Mouse (Mus musculus): ENCODE results near the gene Zim1. TPM values are rescaled to one million over a fixed set of nuclear protein-coding genes. Genes with fewer than 3 reads are reported as not detected.

Zim1 gene
- total RNA-seq (2021): 10 to 100 TPM; 48.7 to 49.3 TPM
- long read RNA-seq, experiment 1, partial matches to known transcripts: 0 of 4 reads
- long read RNA-seq, experiment 1, other reads (novel, unspliced or antisense): 4 of 4 reads
- long read RNA-seq, experiment 2, partial matches to known transcripts: 0 of 1 reads
- long read RNA-seq, experiment 2, other reads (novel, unspliced or antisense): 1 of 1 reads

DNA sequence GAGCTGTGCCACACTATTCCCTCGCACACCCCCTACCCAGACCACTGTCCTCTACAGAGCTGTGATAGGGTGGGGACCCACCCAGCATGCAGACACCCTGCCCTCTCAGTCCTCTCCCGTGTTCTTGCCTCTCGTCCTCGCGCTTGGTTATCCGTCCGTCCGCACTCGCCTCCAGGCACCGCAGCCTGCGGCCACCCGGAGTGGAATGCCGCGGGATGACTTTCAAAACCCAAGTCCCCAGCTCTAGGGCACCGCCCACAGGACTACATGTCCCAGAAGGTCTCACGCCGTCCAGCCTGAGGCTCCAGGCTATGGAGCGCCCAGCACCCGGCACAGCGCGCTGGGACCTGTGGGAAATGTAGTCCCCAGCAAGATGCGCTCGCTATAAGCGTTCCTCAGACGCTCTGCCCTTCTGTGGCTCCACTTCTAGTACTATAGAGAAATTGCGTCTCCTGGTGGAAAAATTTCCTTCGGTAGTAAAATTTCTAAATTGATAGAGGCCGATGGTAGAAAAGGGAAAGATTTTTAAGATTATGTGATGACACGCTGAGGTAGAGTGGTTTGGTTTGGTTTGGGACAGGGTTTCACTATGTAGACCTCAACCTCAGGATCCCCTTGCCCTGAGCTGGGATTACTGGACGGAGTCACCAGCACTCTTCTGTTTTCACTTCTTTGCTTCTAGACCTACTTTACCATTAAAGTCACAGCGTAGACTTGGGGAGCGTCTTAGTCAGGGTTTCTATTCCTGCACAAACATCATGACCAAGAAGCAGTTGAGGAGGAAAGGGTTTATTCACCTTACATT, at the start of gene Zim1:
Zim1 (minus strand) TSS at position 210 of the 805 bp plus-strand sequence.
- intact Hi-C loops (cut with DNase I; ENCODE audit: low total_unique reads): no loop called here
- DNase-seq: peak; percentile 92

DNA sequence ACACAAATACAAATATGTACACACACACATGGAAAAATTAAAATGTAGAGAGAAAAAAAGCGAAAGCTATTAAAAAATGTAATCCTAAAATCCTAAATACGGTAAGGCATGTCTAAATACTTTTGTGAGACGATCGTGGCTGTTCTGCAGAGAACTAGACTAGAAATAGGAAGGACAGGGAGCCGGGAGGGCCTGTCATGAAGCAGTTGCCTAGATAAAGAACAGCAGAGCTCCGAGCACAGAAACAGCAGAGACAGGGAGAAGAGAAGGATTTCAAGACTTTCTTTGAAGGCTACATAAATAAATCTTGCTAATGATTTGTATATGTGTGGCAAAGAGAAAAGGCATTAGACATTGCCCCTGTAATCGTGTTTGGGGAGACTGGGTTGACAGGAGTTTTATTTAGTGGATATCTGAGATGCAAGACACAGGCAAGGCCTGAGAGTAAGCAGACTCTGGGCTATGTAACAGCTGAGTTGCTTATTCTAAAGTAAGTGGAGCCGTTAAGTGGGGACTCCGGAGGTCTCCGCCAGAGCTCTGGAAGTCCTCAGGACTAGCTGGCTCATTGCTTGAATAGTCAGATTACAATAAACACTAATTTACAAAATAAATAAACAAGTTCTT, 48.1 kb upstream of the Zim1 start:
- DNase-seq: no peak
- intact Hi-C loops (cut with DNase I; ENCODE audit: low total_unique reads): no loop called here

DNA sequence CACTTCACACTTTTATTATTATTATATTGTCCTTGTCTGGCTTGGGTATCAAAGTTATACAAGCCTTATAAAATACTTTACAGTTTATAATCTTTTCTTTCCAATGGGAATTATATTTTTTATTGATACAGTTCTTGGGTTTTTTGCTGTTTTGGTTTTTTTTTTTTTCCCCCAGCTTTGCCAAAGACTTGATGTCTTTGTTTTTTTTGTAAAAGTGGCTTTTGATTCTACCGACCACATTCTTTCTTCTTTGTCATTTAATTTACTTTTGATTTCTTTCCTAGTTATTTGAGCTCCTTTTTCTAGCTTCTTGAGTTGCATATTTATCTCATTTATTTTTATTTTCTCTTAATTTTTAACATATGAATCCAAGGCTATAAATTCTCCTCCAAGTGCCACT, 39.8 kb upstream of the Zim1 start:
- intact Hi-C loops (cut with DNase I; ENCODE audit: low total_unique reads): no loop called here
- DNase-seq: no peak

DNA sequence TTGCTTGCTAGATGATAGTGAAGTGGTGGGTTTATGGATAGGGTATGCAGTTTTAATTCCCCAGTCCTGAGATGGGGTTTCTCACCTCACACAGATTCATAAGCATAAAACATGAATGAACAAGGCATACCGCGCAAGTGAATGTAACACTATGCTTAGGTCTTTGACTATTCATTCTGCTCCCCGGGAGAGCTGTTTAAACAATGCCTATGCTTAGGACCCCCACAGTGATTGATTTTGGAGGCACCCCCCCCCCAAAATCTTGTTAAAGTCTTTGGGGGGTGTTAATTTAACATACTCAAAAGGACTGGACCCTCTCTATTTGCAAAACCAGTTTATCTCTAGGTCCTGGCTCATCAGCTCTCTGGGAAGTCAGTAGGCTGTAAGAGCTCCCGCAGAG, 35.7 kb upstream of the Zim1 start:
- no peak for DNase-seq
- intact Hi-C loops (cut with DNase I; ENCODE audit: low total_unique reads): no loop called here

DNA sequence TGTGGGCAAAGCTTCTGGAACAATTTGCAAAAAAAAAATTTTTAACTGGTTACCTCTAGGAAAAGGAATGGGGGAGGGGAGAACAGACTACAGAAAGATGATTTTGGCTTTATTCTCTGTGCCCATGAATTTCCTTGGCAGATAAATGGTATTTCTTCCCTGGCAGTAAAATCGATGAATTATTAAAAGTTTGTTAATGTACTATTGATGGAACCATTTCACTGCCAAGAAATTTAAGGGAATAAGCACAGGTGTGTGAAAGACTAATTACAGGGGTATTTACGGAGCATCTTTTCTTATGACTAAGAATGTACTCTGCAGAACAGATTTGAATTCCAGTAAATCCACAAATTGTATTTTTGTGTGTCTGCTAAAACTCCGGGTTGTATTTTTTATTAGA, 35.1 kb upstream of the Zim1 start:
- intact Hi-C loops (cut with DNase I; ENCODE audit: low total_unique reads): no loop called here
- DNase-seq: no peak

DNA sequence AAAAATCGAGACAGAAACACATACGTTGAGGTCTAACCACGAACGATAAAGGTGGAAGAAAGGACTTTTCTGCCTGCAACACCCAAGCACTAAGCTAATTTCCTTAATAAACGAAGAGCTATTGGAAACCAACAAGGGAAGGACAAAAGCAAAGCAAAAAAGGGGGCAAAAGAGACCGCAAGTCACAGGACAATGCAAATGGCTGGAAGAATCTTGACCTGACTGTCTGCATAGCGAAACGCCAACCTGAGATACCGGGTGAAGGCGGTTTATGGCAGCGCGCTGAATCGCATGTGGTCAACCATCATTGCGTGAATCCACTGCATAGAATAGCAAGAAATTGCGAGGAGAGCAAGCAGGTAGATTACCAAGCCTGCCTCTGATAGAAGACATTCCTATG, 34.6 kb upstream of the Zim1 start:
- intact Hi-C loops (cut with DNase I; ENCODE audit: low total_unique reads): no loop called here

DNA sequence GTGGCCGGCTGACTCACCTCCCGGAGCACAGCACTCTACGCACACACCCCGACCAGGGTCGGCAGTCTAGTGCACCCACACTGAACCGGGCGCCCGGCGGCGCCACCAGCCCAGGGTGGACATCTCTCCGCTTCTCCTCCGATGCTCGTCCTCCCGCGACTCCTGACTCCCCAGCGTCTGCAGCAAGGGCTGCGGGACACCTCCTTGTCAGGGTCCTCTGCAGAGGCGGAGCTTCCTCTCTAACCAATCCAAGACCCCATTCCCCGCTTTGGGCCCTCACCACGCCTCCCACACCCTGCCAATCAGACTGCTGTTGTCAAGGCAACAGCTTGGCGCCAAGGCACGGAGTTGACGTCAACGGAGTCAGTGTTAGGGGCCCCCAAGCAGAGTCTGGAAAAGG, 34.0 kb upstream of the Zim1 start, which contains the start of the genes Peg3 and Usp29:
Peg3 (minus strand) TSS at position 191 of the 400 bp plus-strand sequence.
Usp29 (plus strand) TSS at position 338 of the 400 bp plus-strand sequence.
- DNase-seq: peak; percentile 89
- intact Hi-C loops (cut with DNase I; ENCODE audit: low total_unique reads): no loop called here

More for the DNA sequence above, 34.6 kb upstream of the Zim1 start:
- no peak for DNase-seq

DNA sequence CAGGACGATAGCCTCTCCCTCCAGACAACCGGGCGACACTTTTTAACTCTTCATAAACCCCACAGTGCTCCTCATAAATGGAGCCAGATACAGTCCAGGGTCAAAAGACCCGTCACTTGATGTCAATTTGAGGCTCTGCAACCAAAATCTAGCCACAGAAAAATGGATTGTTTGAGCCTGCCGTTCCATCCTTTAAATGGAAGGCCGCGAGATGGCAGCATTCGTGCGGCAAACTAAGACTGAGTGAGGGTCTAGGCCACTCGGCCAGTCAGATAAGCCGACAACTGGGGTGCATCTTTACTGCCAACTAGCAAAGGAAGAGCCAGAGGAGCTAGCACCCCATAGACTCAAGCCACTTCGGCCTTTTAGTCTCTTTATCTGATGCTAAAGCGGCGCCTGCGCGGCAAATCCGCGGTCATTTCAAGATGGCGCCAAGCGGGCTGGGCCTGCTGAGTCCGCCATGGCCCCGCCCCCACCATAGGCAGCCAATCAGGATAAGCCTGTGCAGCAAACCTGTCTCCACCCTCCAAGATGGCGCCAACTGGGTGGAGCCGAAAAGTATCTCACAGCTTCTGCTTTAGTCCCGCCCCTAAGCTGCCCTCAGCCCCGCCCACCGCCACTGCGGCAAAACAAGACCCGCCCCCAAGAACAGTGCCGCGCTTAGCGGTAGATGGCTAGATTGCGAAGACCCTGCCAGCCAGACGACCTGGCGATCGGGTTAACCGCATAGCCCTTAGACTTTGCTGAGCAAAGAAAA, 33.0 kb upstream of the Zim1 start:
- DNase-seq: peak; percentile 97
- intact Hi-C loops (cut with DNase I; ENCODE audit: low total_unique reads): no loop called here

DNA sequence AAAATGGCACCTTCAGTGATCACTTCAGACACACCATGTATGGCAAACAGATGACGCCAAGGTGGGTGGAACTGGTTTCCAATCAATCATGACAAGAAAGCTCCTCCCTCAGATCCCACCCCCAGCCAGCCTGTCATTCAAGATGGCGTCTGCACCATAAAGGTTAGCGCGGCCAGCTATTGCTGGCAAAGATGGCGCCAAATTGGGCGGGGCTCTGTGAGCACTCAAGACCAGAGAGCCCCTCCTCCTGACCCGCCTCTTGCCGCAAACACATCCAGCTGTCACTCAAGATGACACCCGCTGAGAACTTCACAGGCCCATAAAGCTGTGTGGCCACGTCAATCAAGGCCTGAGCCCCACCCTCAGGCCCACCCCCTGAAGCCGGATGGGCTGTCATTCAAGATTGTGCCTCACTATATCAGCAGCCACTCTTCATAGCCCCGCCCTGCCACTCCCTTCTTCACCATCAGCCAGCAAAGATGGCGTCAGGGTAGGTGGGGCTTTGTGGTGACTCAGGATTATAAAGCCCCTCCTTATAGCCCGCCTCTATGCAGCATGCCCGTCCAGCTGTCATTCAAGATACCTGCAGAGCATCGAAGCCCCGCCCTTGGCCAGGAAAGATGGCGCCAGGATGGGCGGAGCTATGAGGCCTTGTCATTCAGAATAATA, 32.1 kb upstream of the Zim1 start:
- intact Hi-C loops (cut with DNase I; ENCODE audit: low total_unique reads): no loop called here
- peak; percentile 90 for DNase-seq

DNA sequence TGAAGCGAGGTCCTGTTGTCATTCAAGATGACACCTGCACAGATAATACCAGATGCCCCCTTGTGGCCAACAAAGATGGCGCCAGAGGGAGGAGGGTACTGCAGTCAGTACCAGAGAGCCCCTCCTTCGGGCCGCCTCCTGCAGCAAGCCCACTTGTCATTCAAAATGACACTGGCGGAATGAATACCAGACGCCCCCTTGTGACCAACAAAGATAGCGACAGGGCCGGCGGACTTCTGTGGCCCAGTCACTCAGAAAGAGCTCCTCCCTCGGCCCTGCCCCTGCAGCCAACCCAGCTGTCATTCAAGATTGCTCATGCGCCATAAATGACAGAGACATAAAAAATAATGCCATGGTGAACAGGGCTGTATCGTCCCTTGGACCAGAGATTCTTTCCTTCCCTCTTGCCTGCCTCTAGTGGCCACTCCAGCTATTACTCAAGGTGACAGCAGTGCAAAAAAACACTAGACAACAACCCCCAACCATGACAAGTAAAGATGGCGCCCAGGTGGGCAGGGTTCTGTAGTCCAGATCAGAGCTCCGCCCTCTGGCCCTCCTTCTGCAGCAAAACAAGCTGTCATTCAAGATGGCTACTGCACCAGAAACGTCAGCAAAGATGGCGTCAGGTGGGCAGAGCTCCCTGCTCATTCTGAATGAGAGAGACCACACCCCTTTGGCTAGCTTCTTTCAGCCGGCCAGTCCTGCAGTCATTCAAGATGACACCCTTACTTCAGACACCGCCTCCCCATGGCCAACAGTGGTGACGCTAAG, 31.3 kb upstream of the Zim1 start:
- DNase-seq: peak; percentile 87
- intact Hi-C loops (cut with DNase I; ENCODE audit: low total_unique reads): no loop called here

DNA sequence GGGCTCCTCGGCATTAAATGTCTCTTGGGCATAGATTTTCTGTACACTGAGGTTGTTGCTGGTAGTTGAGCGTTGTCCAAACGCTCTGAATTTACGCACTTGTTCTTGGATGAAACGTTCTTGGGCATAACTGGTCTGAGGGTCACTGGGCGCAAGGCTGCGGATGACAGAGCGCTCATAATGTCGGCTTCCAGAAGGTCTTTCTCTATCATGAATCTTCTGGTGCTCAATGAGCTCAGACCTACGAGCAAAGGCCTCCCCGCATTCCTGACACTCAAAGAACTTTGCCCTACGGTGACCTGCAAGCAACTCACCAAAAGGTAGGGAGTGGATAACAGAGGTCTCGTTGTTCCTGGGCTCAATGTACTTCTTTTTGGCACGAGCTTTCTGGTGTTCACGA, 13.1 kb upstream of the Zim1 start:
- no peak for DNase-seq
- intact Hi-C loops (cut with DNase I; ENCODE audit: low total_unique reads): no loop called here

DNA sequence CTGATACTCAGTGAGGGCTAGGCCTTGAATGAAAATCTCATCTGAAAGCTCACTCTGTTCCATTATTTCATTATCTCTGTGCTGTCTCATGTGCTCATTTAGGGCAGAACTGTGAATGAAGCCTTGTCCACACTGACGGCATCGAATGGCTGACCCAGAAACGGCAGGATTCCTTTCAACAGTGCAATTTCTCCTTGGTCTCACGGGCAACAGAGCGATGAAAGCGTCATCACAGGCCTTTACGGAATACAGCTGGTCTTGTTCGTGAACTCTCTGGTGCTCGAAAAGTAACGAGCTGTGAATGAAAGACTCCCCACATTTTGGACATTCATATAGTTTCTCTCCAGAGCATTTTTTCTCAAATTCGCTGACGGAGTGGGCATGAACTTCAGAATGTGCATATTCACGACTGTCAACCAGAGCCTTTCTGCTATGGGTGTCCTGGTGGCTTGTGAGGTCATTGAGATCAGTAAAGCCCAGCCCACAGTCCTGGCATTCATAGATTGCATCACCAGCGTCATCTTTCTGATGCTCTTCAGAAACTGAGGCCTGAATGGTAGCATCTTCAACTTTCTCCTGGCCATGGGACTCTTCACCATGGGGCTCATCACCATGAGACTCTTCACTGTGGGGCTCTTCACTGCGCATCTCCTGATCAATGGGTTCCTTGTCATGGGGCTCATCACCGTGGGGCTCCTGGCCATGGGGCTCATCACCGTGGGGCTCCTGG, 12.4 kb upstream of the Zim1 start:
- intact Hi-C loops (cut with DNase I; ENCODE audit: low total_unique reads): no loop called here
- no peak for DNase-seq

DNA sequence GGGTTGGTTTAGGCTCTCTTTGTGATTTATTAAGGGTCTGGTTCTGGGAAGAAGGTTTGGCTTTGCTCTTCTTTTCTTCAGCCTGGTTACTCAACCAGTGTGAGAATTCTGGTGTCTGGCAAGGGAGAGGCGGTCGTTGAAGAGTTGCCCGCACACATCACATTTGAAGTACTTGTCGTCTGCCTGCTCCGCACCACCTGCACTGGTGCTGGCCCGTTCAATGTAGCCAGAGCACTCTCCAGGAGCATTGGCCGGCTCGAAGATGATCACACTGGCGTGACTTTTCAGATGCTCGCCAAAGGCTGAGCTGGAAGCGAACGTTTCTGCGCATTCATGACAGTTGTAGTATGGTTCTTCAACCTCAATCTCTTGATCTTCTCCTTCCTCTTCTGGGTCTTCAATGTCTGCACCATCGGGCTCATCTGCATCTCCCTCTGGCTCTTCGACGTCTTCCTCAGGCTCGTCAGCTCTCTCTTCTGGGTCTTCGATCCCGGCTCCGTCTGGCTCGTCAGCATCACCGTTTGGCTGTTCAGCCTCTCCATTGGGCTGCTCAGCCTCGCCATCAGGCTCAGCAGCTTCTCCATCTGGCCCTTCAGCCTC, 11.3 kb upstream of the Zim1 start:
- DNase-seq: no peak
- intact Hi-C loops (cut with DNase I; ENCODE audit: low total_unique reads): no loop called here

DNA sequence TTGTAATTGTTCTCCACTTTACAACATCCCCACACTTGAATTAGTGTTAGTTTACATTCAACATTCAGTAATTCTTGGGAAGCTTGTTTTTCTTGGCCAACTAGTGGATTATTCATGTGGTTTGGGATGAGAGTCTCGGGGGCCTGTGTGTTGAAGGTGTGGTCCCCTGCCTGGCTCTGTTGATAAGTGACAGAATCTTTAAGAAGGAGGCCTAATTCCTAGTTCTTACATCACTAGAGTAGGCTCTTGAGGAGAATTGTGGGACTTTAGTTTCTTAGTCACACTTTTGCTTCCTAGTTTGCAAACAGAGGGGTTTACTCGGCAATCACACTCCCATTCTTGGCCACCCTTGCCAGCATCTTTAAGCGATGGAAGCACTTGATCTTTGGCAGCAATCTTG, 3.0 kb upstream of the Zim1 start:
- intact Hi-C loops (cut with DNase I; ENCODE audit: low total_unique reads): no loop called here
- no peak for DNase-seq

DNA sequence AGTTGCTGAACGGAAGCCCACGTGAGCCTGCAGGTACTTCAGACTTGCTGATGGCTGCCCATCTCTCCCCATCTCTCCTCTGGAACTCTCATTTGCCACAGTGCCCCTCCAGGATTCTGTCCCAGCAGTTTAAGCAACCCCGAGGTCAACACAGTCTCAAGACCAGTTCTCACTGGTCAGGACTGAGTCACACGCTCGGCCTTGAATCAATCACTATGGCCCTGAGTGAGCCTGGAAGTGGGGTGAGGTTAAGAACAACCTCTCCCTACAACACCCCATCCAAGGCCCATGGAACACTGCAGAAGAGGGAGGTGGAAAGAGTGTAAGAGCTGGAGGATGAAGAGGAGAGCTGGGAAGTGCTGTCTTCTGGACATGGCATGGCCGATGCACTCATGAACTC, 10.7 kb downstream of the Zim1 start:
- DNase-seq: no peak
- intact Hi-C loops (cut with DNase I; ENCODE audit: low total_unique reads): no loop called here

DNA sequence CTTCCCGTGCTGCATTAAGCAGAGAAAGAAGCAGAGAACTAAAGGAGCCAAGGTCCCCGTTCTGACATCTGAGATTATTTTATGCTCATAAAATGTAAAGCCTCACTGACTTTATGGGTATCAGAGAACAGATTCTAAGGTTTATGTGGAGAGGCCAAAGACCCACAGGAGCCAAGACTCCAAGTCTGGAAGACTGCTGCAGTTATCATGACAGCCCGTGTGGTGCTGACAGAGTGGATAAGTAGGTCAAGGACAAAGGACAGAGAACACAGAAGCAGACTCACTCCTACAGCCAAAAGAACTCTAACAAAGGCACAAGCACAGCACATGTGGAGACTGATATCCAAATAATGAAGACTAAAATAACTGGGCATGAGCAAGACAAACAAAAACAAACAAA, 29.5 kb downstream of the Zim1 start:
- DNase-seq: no peak
- intact Hi-C loops (cut with DNase I; ENCODE audit: low total_unique reads): no loop called here

DNA sequence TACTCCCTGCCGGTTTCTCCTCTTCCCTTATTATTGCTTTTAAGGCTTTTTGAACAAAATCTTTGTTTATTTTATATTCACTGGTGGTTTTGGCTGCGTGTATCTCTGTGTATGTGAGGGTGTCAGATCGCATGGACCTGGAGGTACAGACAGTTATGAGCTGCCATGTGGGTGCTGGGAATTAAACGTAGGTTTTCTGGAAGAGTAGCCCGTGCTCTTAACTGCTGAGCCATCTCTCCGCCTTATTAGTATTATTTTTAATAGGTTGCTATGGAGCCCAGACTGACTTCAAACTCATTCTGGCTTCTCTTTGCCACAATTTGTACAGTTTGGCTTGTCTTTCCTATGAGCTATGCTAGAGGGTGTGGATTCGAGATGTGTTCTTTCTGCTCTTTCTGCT, 32.8 kb downstream of the Zim1 start:
- no peak for DNase-seq
- intact Hi-C loops (cut with DNase I; ENCODE audit: low total_unique reads): no loop called here

DNA sequence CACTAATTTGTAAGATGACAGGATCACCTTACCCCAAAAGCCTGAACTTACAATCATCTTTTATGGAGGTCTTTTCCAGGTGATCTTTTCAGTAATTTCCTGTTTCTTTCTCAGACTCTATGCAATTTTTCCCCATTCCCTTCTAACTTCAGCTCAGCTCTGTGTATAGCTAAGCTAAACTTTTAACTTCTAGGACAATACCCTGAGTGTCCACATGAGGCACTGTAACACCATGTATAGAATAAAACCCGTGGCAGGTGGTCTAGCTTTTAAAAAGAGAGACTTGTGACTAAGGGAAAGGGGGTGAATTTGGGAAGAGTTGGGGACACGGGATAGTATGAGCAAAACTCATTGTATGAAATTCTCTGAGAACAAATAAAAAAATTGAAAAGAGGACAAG, 36.6 kb downstream of the Zim1 start:
- intact Hi-C loops (cut with DNase I; ENCODE audit: low total_unique reads): loop anchor here (5.0 kb wide), 1 partner anchor 278 kb away; no protein-coding TSS in a partner anchor
- no peak for DNase-seq
